Mouse (Mus musculus) G1E-ER4 (cell line): Measurements from ENCODE around the gene Hbp1. TPM values are rescaled to one million over a fixed set of nuclear protein-coding genes. Genes with fewer than 3 reads are reported as not detected.

ENCODE experiments used
- GATA1 ChIP-seq: IDR thresholded peaks from one replicate; pipeline ENCODE4 v1.8.0; 2012; ENCODE audit warnings: low read length, inconsistent platforms
- polyA plus RNA-seq: library from polyadenylated mRNA; stranded (reverse); fragments of >175 nt; gene quantifications from 2 replicates; pipeline ENCODE4 v1.2.3, GENCODE M21; 2012

The Hbp1 gene
- polyA plus RNA-seq, result 1.6 and 2.1 TPM in 2 replicates

GRCm38 (mm10) chr12:31949759-31950658, at the start of gene Hbp1:
Gene Hbp1 (minus strand): TSS chr12:31950535.
- no peak for TF ChIP-seq GATA1

- no peak for TF ChIP-seq GATA1
Measured at GRCm38 (mm10) chr12:31998706-31999105, 48.4 kb upstream of the Hbp1 start.

GRCm38 (mm10) chr12:31997328-31997878, 47.1 kb upstream of the Hbp1 start:
- TF ChIP-seq GATA1, result no peak

- TF ChIP-seq GATA1, result peak; percentile 85
Measured at GRCm38 (mm10) chr12:31996877-31997276, 46.5 kb upstream of the Hbp1 start.

- TF ChIP-seq GATA1, result no peak
Measured at GRCm38 (mm10) chr12:31990575-31990974, 40.2 kb upstream of the Hbp1 start.

GRCm38 (mm10) chr12:31989726-31990125, 39.4 kb upstream of the Hbp1 start:
- TF ChIP-seq GATA1, result no peak

- TF ChIP-seq GATA1, result no peak
Measured at GRCm38 (mm10) chr12:31986463-31986862, 36.1 kb upstream of the Hbp1 start.

- TF ChIP-seq GATA1, result no peak
Measured at GRCm38 (mm10) chr12:31985738-31986137, 35.4 kb upstream of the Hbp1 start.

- no peak for TF ChIP-seq GATA1
Measured at GRCm38 (mm10) chr12:31984664-31985063, 34.3 kb upstream of the Hbp1 start.

- no peak for TF ChIP-seq GATA1
Measured at GRCm38 (mm10) chr12:31984206-31984605, 33.9 kb upstream of the Hbp1 start.

GRCm38 (mm10) chr12:31983769-31984168, 33.4 kb upstream of the Hbp1 start:
- no peak for TF ChIP-seq GATA1

GRCm38 (mm10) chr12:31983238-31983637, 32.9 kb upstream of the Hbp1 start:
- TF ChIP-seq GATA1, result no peak

- TF ChIP-seq GATA1, result no peak
Measured at GRCm38 (mm10) chr12:31977613-31978195, 27.4 kb upstream of the Hbp1 start.

- no peak for TF ChIP-seq GATA1
Measured at GRCm38 (mm10) chr12:31976544-31976943, 26.2 kb upstream of the Hbp1 start.

GRCm38 (mm10) chr12:31973473-31974172, 23.3 kb upstream of the Hbp1 start:
- no peak for TF ChIP-seq GATA1

- no peak for TF ChIP-seq GATA1
Measured at GRCm38 (mm10) chr12:31971547-31971946, 21.2 kb upstream of the Hbp1 start.
